Mouse (Mus musculus) heart, embryonic 11.5 days (tissue): Measurements from ENCODE around the gene Scn4a. TPM values are rescaled to one million over a fixed set of nuclear protein-coding genes. Genes with fewer than 3 reads are reported as not detected.

Experiments
- ATAC-seq: fragments of 200-750 bp; cut with Nextera tagmentation; replicated peaks from 2 replicates; pipeline ENCODE4 v1.8.0; 2017; ENCODE audit warnings: moderate library complexity; ENCODE audit not compliant: insufficient number of reproducible peaks, low FRiP score, low TSS enrichment
- H3K27ac ChIP-seq: fragments of 300-500 bp; sonication (generic); 2 replicates; pipeline ENCODE4 v1.5.1; 2014; ENCODE audit warnings: mild to moderate bottlenecking, low read depth, low read length
- H3K27me3 ChIP-seq: fragments of 300-500 bp; sonication (generic); 2 replicates; pipeline ENCODE4 v1.6.1; 2014; ENCODE audit warnings: mild to moderate bottlenecking, low read length, mixed read lengths; ENCODE audit not compliant: control insufficient read depth, insufficient read depth
- H3K36me3 ChIP-seq: fragments of 300-500 bp; sonication (generic); 2 replicates; pipeline ENCODE4 v1.6.1; 2014; ENCODE audit warnings: mild to moderate bottlenecking, low read length, moderate library complexity, mixed read lengths; ENCODE audit not compliant: control insufficient read depth, insufficient read depth
- H3K4me1 ChIP-seq: fragments of 300-500 bp; sonication (generic); 2 replicates; pipeline ENCODE4 v1.6.1; 2014; ENCODE audit warnings: low read length; ENCODE audit not compliant: control insufficient read depth, insufficient read depth
- H3K4me2 ChIP-seq: fragments of 300-500 bp; sonication (generic); 2 replicates; pipeline ENCODE4 v1.6.1; 2014; ENCODE audit warnings: mild to moderate bottlenecking, moderate library complexity
- H3K4me3 ChIP-seq: fragments of 300-500 bp; sonication (generic); 2 replicates; pipeline ENCODE4 v1.5.1; 2014; ENCODE audit warnings: low read depth, low read length
- H3K9ac ChIP-seq: fragments of 300-500 bp; sonication (generic); 2 replicates; pipeline ENCODE4 v1.6.1; 2014; ENCODE audit warnings: mild to moderate bottlenecking, low read depth, low read length, moderate library complexity
- H3K9me3 ChIP-seq: fragments of 300-500 bp; sonication (generic); replicated peaks from 2 replicates; pipeline ENCODE4 v1.6.1; 2016; ENCODE audit warnings: low read length; ENCODE audit not compliant: control insufficient read depth
- WGBS: fragments of 180-500 bp; shearing (Covaris S2); extraction: QIAGEN DNeasy Blood & Tissue Kit; methylation state at CpG from one replicate; pipeline ENCODE4 v1.1.7; 2014; ENCODE audit not compliant: insufficient replicate concordance; 5-methylcytosine and 5-hydroxymethylcytosine counted together
- polyA plus RNA-seq: library from polyadenylated mRNA; unstranded; fragments of >200 nt; fragmentation: Nextera tagmentation; extraction: Ambion mirVana; gene quantifications from 2 replicates; pipeline ENCODE4 v1.2.1, GENCODE M21; 2014

Gene Scn4a
- polyA plus RNA-seq, 1 experiment from 2014 or later: 0.07 TPM

GRCm38 (mm10) chr11:106374559-106374958 lies 21.5 kb upstream of the Scn4a start:
- WGBS: 44% methylated on average over 9 of the region's 9 CpGs
- no peaks in the 10 kb centered on the region for H3K36me3 ChIP-seq
- no peaks in the 10 kb centered on the region for H3K9me3 ChIP-seq
- H3K4me2 ChIP-seq: no peak overlapping the region
- H3K4me3 ChIP-seq: no peak overlapping the region
- no peak overlapping the region for H3K9ac ChIP-seq
- H3K4me1 ChIP-seq: peaks cover 3% of the 10 kb centered on the region; the same call in 1 of the 2 replicates
- ATAC-seq: no peak
- H3K27me3 ChIP-seq: no peaks in the 10 kb centered on the region
- H3K27ac ChIP-seq: 0 out of 2 replicates have a peak overlapping the region, but pooled peaks have one; percentile 22

- Histone ChIP-seq H3K27me3 (no peaks in the 10 kb centered on the region), H3K9ac (no peak overlapping the region), H3K9me3 (no peaks in the 10 kb centered on the region), H3K4me2 (no peak overlapping the region), H3K4me3 (no peak overlapping the region), H3K27ac (0 out of 2 replicates have a peak overlapping the region, but pooled peaks have one; percentile 22), H3K4me1 (peaks cover 3% of the 10 kb centered on the region; the same call in 1 of the 2 replicates), H3K36me3 (no peaks in the 10 kb centered on the region)
- 34% methylated on average over 11 of the region's 11 CpGs for WGBS
- ATAC-seq: no peak
Measured at GRCm38 (mm10) chr11:106373998-106374397, 20.9 kb upstream of the Scn4a start.

GRCm38 (mm10) chr11:106366316-106366715 lies 13.2 kb upstream of the Scn4a start:
- no peak overlapping the region for H3K27ac ChIP-seq
- no peaks in the 10 kb centered on the region for H3K36me3 ChIP-seq
- H3K27me3 ChIP-seq: no peaks in the 10 kb centered on the region
- H3K4me1 ChIP-seq: 0 out of 2 replicates have a peak, but pooled peaks cover 11% of the 10 kb centered on the region
- H3K4me2 ChIP-seq: no peak overlapping the region
- H3K4me3 ChIP-seq: no peak overlapping the region
- WGBS: 7% methylated on average over 3 of the region's 3 CpGs
- no peak overlapping the region for H3K9ac ChIP-seq
- no peaks in the 10 kb centered on the region for H3K9me3 ChIP-seq
- no peak for ATAC-seq

GRCm38 (mm10) chr11:106365366-106365765 lies 12.3 kb upstream of the Scn4a start, which contains the start of gene Prr29:
Gene Prr29 (plus strand): TSS chr11:106365472.
- Histone ChIP-seq H3K4me1 (0 out of 2 replicates have a peak, but pooled peaks cover 11% of the 10 kb centered on the region), H3K27me3 (no peaks in the 10 kb centered on the region), H3K9ac (peak within 1 kb of the TSS; percentile 63), H3K36me3 (no peaks in the 10 kb centered on the region), H3K27ac (peak within 1 kb of the TSS; percentile 46; the same call in 1 of the 2 replicates), H3K4me2 (peak within 1 kb of the TSS; percentile 56), H3K4me3 (0 out of 2 replicates have a peak within 1 kb of the TSS, but pooled peaks have one; percentile 18), H3K9me3 (no peaks in the 10 kb centered on the region)
- 40% methylated on average over 10 of the region's 10 CpGs for WGBS
- no peak for ATAC-seq

GRCm38 (mm10) chr11:106364712-106365111 lies 11.6 kb upstream of the Scn4a start:
- no peak for ATAC-seq
- H3K27me3 ChIP-seq: no peaks in the 10 kb centered on the region
- WGBS: 6% methylated on average over 11 of the region's 11 CpGs
- H3K36me3 ChIP-seq: no peaks in the 10 kb centered on the region
- peak overlapping the region; percentile 46; the same call in 1 of the 2 replicates for H3K27ac ChIP-seq
- H3K4me1 ChIP-seq: 0 out of 2 replicates have a peak, but pooled peaks cover 11% of the 10 kb centered on the region
- peak overlapping the region; percentile 56 for H3K4me2 ChIP-seq
- no peaks in the 10 kb centered on the region for H3K9me3 ChIP-seq
- H3K9ac ChIP-seq: peak overlapping the region; percentile 63
- 0 out of 2 replicates have a peak overlapping the region, but pooled peaks have one; percentile 18 for H3K4me3 ChIP-seq

GRCm38 (mm10) chr11:106359350-106359749 lies 6.3 kb upstream of the Scn4a start:
- no peak for ATAC-seq
- no peaks in the 10 kb centered on the region for H3K36me3 ChIP-seq
- H3K27ac ChIP-seq: no peak overlapping the region
- no peaks in the 10 kb centered on the region for H3K9me3 ChIP-seq
- H3K27me3 ChIP-seq: no peaks in the 10 kb centered on the region
- H3K9ac ChIP-seq: no peak overlapping the region
- H3K4me3 ChIP-seq: no peak overlapping the region
- peaks cover 5% of the 10 kb centered on the region for H3K4me1 ChIP-seq
- 24% methylated on average over 5 of the region's 5 CpGs for WGBS
- no peak overlapping the region for H3K4me2 ChIP-seq

GRCm38 (mm10) chr11:106355382-106356128 lies 2.5 kb upstream of the Scn4a start:
- Histone ChIP-seq H3K4me2 (no peak overlapping the region), H3K9ac (no peak overlapping the region), H3K36me3 (no peaks in the 10 kb centered on the region), H3K27me3 (no peaks in the 10 kb centered on the region), H3K9me3 (no peaks in the 10 kb centered on the region), H3K4me1 (peaks cover 12% of the 10 kb centered on the region), H3K4me3 (no peak overlapping the region), H3K27ac (0 out of 2 replicates have a peak overlapping the region, but pooled peaks have one; percentile 12)
- no peak for ATAC-seq
- WGBS: 52% methylated on average over 17 of the region's 19 CpGs

- H3K4me2 ChIP-seq: no peak overlapping the region
- no peak overlapping the region for H3K4me3 ChIP-seq
- H3K27me3 ChIP-seq: no peaks in the 10 kb centered on the region
- no peaks in the 10 kb centered on the region for H3K36me3 ChIP-seq
- WGBS: 46% methylated on average over 1 of the region's 1 CpGs
- no peak overlapping the region for H3K27ac ChIP-seq
- H3K9me3 ChIP-seq: no peaks in the 10 kb centered on the region
- H3K9ac ChIP-seq: no peak overlapping the region
- H3K4me1 ChIP-seq: peaks cover 12% of the 10 kb centered on the region
- ATAC-seq: no peak
Measured at GRCm38 (mm10) chr11:106354181-106354580, 1.1 kb upstream of the Scn4a start.
